Mouse (Mus musculus) myocyte (in vitro differentiated cells): ENCODE results near the gene Sh3kbp1.

ENCODE experiments used
- MAX ChIP-seq: IDR thresholded peaks from one replicate; pipeline ENCODE4 v1.6.1; 2011; ENCODE audit warnings: low read depth, mild to moderate bottlenecking, control low read depth
- MYOG ChIP-seq, 3 experiments: IDR thresholded peaks; one replicate each; pipeline ENCODE4 v1.6.1; 2011; ENCODE audit warnings: control low read depth in 2 of 3, low read depth in 2 of 3, mild to moderate bottlenecking in 2 of 3; ENCODE audit not compliant: insufficient read length in 2 of 3, control insufficient read depth in 1 of 3, insufficient read depth in 1 of 3
- POLR2A ChIP-seq: IDR thresholded peaks from one replicate; pipeline ENCODE4 v1.6.1; 2011; ENCODE audit warnings: low read depth, mild to moderate bottlenecking, control low read depth, moderate library complexity; ENCODE audit not compliant: insufficient read length
- SRF ChIP-seq: IDR thresholded peaks from one replicate; pipeline ENCODE4 v1.6.1; 2011; ENCODE audit warnings: low read depth; ENCODE audit not compliant: control insufficient read depth, insufficient read length
- USF1 ChIP-seq: IDR thresholded peaks from one replicate; pipeline ENCODE4 v1.6.1; 2011; ENCODE audit warnings: low read depth, mild to moderate bottlenecking, control low read depth, moderate library complexity

DNA sequence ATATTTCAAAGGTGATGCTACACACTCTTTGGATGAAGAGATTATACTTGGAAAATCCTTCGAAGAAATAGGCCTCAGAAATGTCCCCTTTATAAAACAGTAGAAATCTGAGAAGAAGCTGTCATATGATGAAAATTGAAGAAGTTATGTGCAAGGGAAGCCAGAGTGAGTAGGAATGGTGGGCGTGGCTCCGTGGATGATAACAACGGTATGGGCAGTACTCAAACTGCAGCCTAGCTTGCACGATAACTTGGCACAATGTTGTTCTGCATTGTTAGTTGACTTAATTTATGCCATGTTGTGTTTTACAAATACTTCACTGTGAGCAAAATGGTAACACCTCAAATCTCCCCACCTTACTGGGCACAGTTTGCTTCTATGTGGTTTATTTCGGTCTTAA, 368.7 kb downstream of the Sh3kbp1 start:
- no peak for TF ChIP-seq MYOG (IDR thresholded peaks at IDR 0.05; ENCODE audit: control insufficient read depth in 1 of 3, insufficient read depth in 1 of 3, insufficient read length in 2 of 3, low read depth in 2 of 3)
- TF ChIP-seq POLR2A: no peak
- TF ChIP-seq USF1: no peak
- TF ChIP-seq MAX: no peak
- no peak for TF ChIP-seq SRF
